Mouse (Mus musculus) testis, adult 2 months (tissue): ENCODE results near the gene Arhgef19.

Source experiments
- CTCF ChIP-seq: fragments of 200-500 bp; IDR thresholded peaks from 2 replicates; pipeline ENCODE4 v1.5.1; 2012; ENCODE audit warnings: low read depth, mild to moderate bottlenecking, inconsistent platforms, low read length, moderate library complexity; ENCODE audit not compliant: control insufficient read depth, insufficient read depth, insufficient replicate concordance
- POLR2A ChIP-seq: fragments of 200-500 bp; IDR thresholded peaks from 2 replicates; pipeline ENCODE4 v1.6.1; 2012; ENCODE audit warnings: low read depth, mild to moderate bottlenecking, inconsistent platforms, low read length, moderate library complexity; ENCODE audit not compliant: control insufficient read depth

- TF ChIP-seq CTCF = no peak
- TF ChIP-seq POLR2A = no peak
Measured at GRCm38 (mm10) chr4:141284486-141284885, 45.2 kb downstream of the Arhgef19 start.
